Mouse (Mus musculus): Measurements from ENCODE around the gene Sohlh2.
"Not testable (repeated sequence)": the region's sequence is repeated elsewhere in the genome, so short reads cannot be mapped to it uniquely, and the experiment has no call there.

Gene Sohlh2

GRCm38 (mm10) chr3:55181766-55182165, at the start of gene Sohlh2:
TSS of gene Sohlh2 (plus strand) at chr3:55182028.
- CTCF ChIA-PET = no interaction called here

GRCm38 (mm10) chr3:55137039-55137438, 44.8 kb upstream of the Sohlh2 start, which contains the start of gene Ccdc169:
TSS of gene Ccdc169 (plus strand) at chr3:55137339.
- CTCF ChIA-PET = no interaction called here

- CTCF ChIA-PET = no interaction called here
These were observed 42.0 kb upstream of the Sohlh2 start for GRCm38 (mm10) chr3:55139837-55140236.

GRCm38 (mm10) chr3:55141401-55141800, 40.4 kb upstream of the Sohlh2 start:
- CTCF ChIA-PET = no interaction called here

GRCm38 (mm10) chr3:55144916-55145315, 36.9 kb upstream of the Sohlh2 start:
- CTCF ChIA-PET = no interaction called here

GRCm38 (mm10) chr3:55146441-55146840, 35.4 kb upstream of the Sohlh2 start:
- CTCF ChIA-PET = no interaction called here

GRCm38 (mm10) chr3:55147156-55147555, 34.7 kb upstream of the Sohlh2 start:
- CTCF ChIA-PET = no interaction called here

GRCm38 (mm10) chr3:55148091-55148490, 33.7 kb upstream of the Sohlh2 start:
- CTCF ChIA-PET = no interaction called here

GRCm38 (mm10) chr3:55151656-55152433, 30.0 kb upstream of the Sohlh2 start:
- CTCF ChIA-PET = no interaction called here

- CTCF ChIA-PET = interaction anchor here (0.7 kb wide), 1 partner anchor 202 kb away, joined by 3 read pairs; no protein-coding TSS in a partner anchor
These were observed 29.0 kb upstream of the Sohlh2 start for GRCm38 (mm10) chr3:55152673-55153334.

GRCm38 (mm10) chr3:55154163-55154562, 27.7 kb upstream of the Sohlh2 start:
- CTCF ChIA-PET = no interaction called here

- CTCF ChIA-PET = no interaction called here
These were observed 24.4 kb upstream of the Sohlh2 start for GRCm38 (mm10) chr3:55157413-55157812.

- CTCF ChIA-PET = no interaction called here
These were observed 20.7 kb upstream of the Sohlh2 start for GRCm38 (mm10) chr3:55161144-55161543.

GRCm38 (mm10) chr3:55163510-55163909, 18.3 kb upstream of the Sohlh2 start:
- CTCF ChIA-PET = no interaction called here

GRCm38 (mm10) chr3:55172478-55172877, 9.3 kb upstream of the Sohlh2 start:
- CTCF ChIA-PET = no interaction called here

GRCm38 (mm10) chr3:55177271-55177670, 4.6 kb upstream of the Sohlh2 start:
- CTCF ChIA-PET = no interaction called here

GRCm38 (mm10) chr3:55191668-55192067, 9.8 kb downstream of the Sohlh2 start:
- CTCF ChIA-PET = no interaction called here

GRCm38 (mm10) chr3:55193351-55193750, 11.5 kb downstream of the Sohlh2 start:
- CTCF ChIA-PET = no interaction called here

- CTCF ChIA-PET = no interaction called here
These were observed 13.0 kb downstream of the Sohlh2 start for GRCm38 (mm10) chr3:55194792-55195191.

GRCm38 (mm10) chr3:55195581-55196327, 13.9 kb downstream of the Sohlh2 start:
- CTCF ChIA-PET = no interaction called here

GRCm38 (mm10) chr3:55196328-55196710, 14.5 kb downstream of the Sohlh2 start:
- CTCF ChIA-PET = no interaction called here

GRCm38 (mm10) chr3:55203621-55204020, 21.8 kb downstream of the Sohlh2 start:
- CTCF ChIA-PET = not testable (repeated sequence)

GRCm38 (mm10) chr3:55206413-55206812, 24.6 kb downstream of the Sohlh2 start:
- CTCF ChIA-PET = no interaction called here
